Mouse (Mus musculus) spleen, embryonic (tissue): ENCODE data around the gene 2410004B18Rik.

ENCODE experiments used
- CTCF ChIA-PET: fragments of 350-600 bp; sonication (Branson Sonifier 250); formaldehyde crosslinking; loops from one replicate; lab custom pipeline; 2022; lab: Charles Lee

The 2410004B18Rik gene

GRCm38 (mm10) chr3:145929525-145930400, 8.1 kb upstream of the 2410004B18Rik start:
- CTCF ChIA-PET = no interaction called here

GRCm38 (mm10) chr3:145933845-145934244, 4.0 kb upstream of the 2410004B18Rik start:
- CTCF ChIA-PET = no interaction called here

DNA sequence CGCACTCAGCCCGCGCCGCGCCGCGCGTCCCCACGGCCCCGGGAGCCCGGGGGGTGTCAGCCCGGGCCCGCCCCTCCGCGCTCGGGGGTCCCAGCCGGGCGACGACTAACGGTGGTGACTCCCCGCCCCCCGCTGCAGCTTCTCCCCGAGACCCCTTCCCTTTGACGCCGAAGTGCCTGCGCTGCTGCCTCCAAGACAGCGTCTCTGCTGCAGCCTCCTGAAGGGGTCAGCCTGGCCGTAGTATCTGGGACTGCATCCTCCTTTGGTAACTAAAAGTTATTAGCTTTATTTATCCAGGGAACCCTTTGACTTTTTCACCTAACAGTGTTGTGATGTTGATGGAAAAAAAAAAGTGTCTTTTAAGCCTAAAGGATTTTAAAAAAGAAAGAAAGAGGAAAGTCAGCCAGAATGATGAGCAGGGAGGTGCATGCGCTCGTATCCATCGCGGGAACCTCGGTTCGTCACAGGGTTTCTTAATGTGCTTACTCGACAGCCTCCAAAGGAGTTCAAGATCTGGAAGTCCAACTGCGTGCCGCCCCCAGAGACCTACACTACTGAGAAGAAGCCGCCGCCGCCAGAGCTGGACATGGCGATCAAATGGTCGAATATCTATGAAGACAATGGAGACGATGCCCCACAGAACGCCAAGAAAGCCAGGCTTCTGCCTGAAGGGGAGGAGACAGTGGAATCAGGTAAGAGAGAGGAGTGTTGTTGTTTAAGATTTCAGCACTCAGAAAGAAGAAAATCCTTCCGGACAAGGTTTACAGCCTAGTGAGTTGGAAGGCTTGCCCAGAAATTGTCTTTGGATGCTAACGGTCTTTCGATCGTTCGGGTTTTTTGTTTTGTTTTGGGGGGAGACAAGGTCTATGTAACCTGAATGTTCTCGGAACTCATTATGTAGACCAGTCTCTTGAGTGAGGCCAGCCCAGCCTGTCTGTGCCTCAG, 863 bp downstream of the 2410004B18Rik start:
- CTCF ChIA-PET = interaction anchor here (0.6 to 1.1 kb wide), 3 partner anchors 11 to 76 kb away, joined by 3 to 7 read pairs (median 3); no protein-coding TSS in a partner anchor

DNA sequence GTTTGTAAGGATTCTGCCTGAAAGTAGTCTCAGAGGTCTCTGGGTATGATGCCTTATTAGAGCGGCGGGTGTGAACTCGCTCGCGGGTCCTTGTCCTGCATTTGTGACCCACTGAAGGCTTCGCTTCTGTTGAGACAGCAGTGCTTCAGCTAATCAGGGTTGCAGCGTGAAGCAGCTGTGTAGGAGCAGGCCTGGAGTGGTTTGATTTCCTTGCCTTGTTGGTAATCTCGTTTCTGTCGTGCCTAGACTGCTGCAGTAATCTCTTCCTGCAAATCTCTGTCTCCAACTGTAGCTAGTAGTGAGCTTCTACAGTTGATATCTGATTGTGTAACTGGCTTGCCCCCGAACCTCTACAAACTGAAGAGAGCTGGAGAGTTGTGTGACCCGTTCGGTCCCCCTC, 1.6 kb downstream of the 2410004B18Rik start:
- CTCF ChIA-PET = interaction anchor here (0.6 kb wide), 1 partner anchor 75 kb away, joined by 3 read pairs; no protein-coding TSS in a partner anchor

- CTCF ChIA-PET = no interaction called here
These were observed 2.2 kb downstream of the 2410004B18Rik start for GRCm38 (mm10) chr3:145939971-145940370.

DNA sequence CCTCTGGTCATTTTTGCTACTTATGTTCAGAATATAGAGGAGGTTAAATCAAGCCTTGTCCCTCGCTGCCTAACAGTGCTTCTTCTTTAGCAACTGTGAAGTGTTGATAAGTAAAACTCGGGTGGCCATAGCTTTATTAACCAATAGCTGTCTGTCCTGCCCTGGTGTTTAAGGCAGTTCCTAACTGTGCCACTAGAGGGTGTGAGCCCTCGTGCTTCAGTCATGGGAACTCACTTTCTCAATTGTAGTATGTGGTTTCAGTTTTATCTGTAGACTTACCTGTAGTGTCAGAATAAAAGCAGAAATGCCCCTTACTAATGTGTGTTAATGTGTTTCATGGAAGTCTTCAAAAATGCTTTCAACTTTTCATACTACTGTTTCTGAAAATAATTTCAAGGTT, 4.2 kb downstream of the 2410004B18Rik start:
- CTCF ChIA-PET = interaction anchor here (0.6 to 1.5 kb wide), 2 partner anchors 235 to 410 kb away, joined by 3 to 5 read pairs; no protein-coding TSS in a partner anchor

- CTCF ChIA-PET = interaction anchor here (0.5 kb wide), 1 partner anchor 233 kb away, joined by 3 read pairs; no protein-coding TSS in a partner anchor
These were observed 6.5 kb downstream of the 2410004B18Rik start for GRCm38 (mm10) chr3:145944348-145944747.

DNA sequence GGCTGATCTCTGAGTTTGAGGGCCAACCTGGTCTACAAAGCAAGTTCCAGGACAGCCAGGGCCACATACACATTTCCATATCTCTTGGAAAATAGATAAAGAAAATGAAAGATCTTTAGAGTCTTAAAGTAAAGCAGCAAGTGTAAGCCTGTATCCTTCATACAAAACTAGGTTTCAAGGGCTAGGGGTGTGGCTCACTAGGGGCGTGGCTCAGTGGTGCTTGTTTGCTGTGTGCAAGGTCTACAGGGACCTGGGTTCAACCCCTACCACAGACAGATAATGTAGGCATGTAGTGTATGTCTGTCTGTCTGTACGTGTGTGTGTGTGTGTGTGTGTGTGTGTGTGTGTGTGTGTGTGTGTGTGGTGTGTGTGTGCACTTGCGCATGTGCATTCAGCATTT, 8.1 kb downstream of the 2410004B18Rik start:
- CTCF ChIA-PET = no interaction called here

DNA sequence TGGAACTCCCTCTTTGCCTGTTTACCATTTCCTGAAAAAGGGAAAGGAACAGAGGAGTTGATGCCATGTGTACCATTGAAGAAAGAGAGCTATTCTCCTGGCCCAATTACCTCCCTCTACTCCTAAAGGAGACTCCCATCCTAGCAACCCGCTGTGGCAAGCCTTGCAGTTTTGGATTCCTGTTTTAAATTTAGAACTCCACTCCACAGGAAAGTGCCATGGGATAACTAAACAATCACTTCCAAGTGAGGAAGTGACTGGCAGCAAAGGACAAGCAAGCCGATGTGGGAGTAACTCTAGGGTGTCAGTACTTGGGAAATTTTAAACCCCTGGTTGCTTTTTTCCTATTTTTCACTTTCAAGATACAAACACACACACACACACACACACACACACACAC, 8.8 kb downstream of the 2410004B18Rik start:
- CTCF ChIA-PET = no interaction called here

GRCm38 (mm10) chr3:145947539-145948204, 9.9 kb downstream of the 2410004B18Rik start:
- CTCF ChIA-PET = no interaction called here

- CTCF ChIA-PET = interaction anchor here (0.7 to 1.2 kb wide), 2 partner anchors 12 to 75 kb away, joined by 7 to 12 read pairs; partner anchors contain the start of gene 2410004B18Rik
These were observed 12.4 kb downstream of the 2410004B18Rik start for GRCm38 (mm10) chr3:145950034-145950814.

- CTCF ChIA-PET = interaction anchor here (1.5 kb wide), 1 partner anchor 94 kb away, joined by 3 read pairs; no protein-coding TSS in a partner anchor
These were observed 13.0 kb downstream of the 2410004B18Rik start for GRCm38 (mm10) chr3:145950815-145951130.

DNA sequence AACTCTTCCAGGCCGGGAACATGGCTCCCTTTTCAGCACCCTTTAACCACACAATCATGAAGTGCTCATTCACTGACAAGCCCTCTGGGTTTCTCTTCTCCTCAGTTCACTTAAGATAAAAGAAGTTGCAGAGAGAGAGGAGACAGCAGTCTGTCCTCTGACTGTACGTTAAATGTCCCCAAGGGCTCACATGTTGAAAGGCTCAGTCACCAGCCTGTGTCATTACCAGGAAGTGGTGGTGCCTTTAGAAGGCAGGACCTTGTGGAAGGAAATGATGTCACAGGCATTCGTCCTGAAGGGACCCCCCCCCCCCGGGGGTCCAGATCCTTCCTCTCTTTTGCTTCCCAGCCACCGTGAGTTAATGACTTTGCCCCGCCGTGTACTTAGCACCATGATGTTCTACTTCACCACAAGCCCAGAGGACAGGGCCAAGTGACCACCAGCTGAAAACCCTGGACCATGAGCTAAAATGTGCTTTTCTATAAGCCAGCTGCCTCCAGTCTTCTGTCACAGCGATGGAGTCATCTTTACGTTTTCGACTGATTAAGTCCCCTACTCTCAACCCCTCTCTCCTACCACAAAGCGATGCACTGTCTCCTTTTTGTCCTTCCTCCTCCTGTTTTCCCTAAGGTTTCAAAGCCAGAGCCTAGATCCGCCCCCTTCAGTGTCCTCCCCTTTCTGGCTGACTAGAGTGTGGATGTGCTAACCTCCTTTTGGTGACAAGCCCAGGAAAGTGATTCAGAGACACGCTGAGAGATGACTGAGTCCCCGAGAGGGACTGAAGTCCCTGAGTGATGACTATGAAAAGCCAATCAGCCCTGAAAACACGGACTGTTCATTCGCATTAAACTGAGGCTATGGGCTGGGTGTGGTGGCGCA, 13.7 kb downstream of the 2410004B18Rik start:
- CTCF ChIA-PET = interaction anchor here (1.5 kb wide), 1 partner anchor 94 kb away, joined by 3 read pairs; no protein-coding TSS in a partner anchor

DNA sequence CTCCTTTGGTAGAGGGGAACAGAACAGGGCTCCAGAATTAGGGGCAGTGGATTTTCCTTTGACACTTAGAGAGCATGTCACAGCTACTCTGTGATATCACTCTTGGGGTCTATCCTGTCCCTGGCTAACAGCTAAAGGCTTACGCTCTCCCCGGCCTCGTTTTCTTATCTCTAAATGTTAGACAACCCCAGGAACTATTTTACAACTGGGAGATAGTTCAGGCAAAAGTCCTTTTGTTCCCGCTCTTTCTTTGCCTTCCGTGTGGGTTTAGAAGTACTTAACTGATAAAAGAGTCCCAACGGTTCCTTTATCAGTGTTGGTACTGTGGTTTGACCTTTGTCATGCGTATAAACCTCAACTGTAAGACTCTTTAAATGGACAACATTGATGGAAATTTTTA, 15.1 kb downstream of the 2410004B18Rik start:
- CTCF ChIA-PET = no interaction called here

DNA sequence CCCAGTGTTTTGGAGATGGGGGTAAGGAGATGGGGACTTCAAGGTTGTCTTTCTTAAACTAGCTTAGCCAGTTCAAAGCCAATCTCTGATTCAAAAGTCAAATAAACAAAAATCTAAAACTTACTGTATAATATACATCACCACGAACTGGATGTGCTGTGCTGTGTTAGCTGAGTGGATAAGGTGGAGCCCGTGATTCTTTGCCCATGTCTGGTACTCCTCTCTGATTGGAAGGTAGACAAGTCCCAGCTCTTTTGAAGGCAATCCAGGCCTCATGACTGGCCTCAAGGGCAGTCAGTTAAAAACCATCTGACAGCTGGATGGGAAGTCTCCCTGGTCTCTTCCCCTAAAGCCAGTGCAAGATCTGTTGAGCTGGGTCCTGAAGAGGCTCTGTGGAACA, 15.6 kb downstream of the 2410004B18Rik start:
- CTCF ChIA-PET = no interaction called here

GRCm38 (mm10) chr3:145959824-145960223, 22.0 kb downstream of the 2410004B18Rik start:
- CTCF ChIA-PET = no interaction called here

GRCm38 (mm10) chr3:145962411-145962810, 24.6 kb downstream of the 2410004B18Rik start:
- CTCF ChIA-PET = no interaction called here

- CTCF ChIA-PET = no interaction called here
These were observed 25.5 kb downstream of the 2410004B18Rik start for GRCm38 (mm10) chr3:145963101-145964017.
